Mouse (Mus musculus): Measurements from ENCODE around the gene Dzank1. TPM values are rescaled to one million over a fixed set of nuclear protein-coding genes. Genes with fewer than 3 reads are reported as not detected.
A peak's percentile ranks its signal among the peaks of the same experiment; 100 is the strongest.

Dzank1 gene
- polyA plus RNA-seq, 1 experiment from 2014 or later: 3.6 TPM

GRCm38 (mm10) chr2:144467203-144467602 lies 60.0 kb downstream of the Dzank1 start:
- ChIA-PET POLR2A (no interaction called here), CTCF (no interaction called here)
- TF ChIP-seq CTCF (IDR thresholded peaks at IDR 0.05): no peak
- ATAC-seq: no peak
- no peaks in the 10 kb centered on the region for H3K27me3 ChIP-seq
- DNase-seq (ENCODE audit: low read depth, low spot score): no peak
- in situ Hi-C loops (cut with MboI; ENCODE audit: low pct_unique_long_range_greater_than_20kb): loop anchor here (25.0 kb wide), 1 partner anchor 1355 kb away; no protein-coding TSS in a partner anchor

DNA sequence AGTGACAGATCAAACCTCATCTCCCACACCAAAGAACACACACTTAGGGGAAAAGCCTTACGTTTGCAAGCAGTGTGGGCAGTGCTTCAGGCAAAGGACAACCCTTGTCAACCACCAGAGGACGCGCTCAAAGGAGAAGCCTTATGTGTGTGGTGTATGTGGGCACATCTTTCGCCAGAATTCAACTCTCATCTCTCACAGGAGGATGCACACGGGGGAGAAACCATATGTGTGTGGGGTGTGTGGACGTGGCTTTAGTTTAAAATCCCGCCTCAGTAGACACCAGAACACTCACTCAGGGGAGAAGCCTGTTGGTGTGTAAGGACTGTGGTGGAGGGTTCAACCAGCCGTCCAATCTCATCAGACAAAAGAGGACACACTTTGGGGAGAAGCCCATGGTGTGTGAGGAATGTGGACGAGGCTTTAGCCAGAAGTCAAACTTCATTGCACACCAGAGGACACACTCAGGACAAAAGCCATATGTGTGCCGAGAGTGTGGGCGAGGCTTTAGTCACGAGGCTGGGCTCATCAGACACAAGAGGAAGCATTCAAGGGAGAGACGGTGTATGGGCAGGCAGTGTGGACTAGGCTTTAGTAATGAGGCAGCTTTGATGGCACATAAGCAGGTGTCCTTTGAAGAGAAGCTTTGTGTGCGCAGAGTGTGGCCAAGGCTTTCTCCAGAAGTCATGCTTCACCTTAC lies 61.2 kb downstream of the Dzank1 start:
- DNase-seq (ENCODE audit: low read depth, low spot score) (no peak), ATAC-seq (no peak)
- CTCF ChIA-PET: no interaction called here
- in situ Hi-C loops (cut with MboI; ENCODE audit: low pct_unique_long_range_greater_than_20kb): loop anchor here (25.0 kb wide), 1 partner anchor 1354 kb away; no protein-coding TSS in a partner anchor
- no peaks in the 10 kb centered on the region for H3K27me3 ChIP-seq
- TF ChIP-seq CTCF (IDR thresholded peaks at IDR 0.05): no peak
- POLR2A ChIA-PET: no interaction called here

DNA sequence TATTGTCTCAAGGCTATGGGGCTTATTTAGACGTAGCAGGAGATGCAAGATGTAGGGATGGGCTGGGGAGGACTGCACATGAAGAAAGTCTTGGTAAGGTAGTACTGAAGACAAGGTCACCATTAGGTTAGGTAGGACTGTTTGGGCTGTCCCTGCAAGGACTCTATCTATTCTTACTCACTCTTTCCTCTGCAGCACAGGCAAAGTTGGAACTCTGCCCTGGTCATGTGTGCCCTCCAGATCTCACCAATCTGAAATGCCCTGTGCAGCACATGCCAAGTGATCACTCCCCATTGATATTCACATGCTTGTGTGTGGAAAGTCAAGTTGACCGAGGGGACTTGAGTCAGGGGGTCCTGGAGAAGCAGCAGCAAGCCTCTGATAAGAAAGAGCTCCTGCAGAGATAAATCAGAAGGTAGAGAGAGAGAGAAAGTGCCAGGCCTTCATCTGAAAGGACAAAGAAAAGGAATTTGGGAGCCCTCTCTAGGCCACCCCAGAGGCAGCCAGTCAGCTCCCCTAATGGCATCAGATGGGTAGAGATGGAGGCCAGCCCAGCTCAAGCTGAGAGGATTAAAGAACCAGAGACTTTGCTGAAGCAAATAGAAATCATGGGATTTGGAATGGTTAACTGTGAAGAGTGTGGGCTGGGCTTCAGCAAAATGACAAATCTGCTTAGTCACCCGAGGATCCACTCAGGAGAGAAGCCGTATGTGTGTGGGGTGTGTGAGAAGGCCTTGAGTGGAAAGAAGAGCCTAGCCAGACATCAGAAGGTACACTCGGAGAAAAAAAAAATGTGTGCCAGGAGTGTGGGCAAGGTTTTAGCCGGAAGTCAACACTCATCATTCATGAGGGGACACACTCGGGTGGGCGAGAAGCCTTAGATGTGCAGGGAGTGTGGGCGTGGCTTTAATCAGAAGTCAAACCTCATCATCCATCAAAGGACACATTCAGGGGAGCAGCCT lies 62.1 kb downstream of the Dzank1 start:
- ATAC-seq (no peak), DNase-seq (ENCODE audit: low read depth, low spot score) (no peak)
- ChIA-PET CTCF (no interaction called here), POLR2A (no interaction called here)
- H3K27me3 ChIP-seq: no peaks in the 10 kb centered on the region
- in situ Hi-C loops (cut with MboI; ENCODE audit: low pct_unique_long_range_greater_than_20kb): loop anchor here (25.0 kb wide), 1 partner anchor 1353 kb away; no protein-coding TSS in a partner anchor
- no peak for TF ChIP-seq CTCF (IDR thresholded peaks at IDR 0.05)

DNA sequence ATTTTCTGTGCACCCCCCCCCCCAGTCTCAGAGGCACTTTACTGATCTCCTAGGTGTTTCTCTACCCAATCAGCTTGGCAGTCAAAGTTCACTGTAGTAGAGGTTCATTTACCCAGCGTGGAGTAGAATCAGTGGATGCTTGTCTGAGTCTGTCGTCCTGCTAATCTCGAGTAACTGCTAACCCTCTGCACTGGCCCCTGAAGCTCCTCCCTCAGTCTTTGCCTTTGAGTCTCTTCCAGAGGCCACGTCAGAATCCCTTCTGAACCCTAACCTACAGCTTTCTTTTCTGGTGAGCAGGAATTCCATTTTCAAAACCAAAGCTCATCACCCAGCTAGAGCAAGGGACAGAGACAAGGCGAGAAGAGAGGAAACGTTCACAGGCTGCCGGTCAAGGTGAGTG lies 63.0 kb downstream of the Dzank1 start:
- ATAC-seq: no peak
- ChIA-PET CTCF (no interaction called here), POLR2A (no interaction called here)
- DNase-seq (ENCODE audit: low read depth, low spot score): no peak
- no peak for TF ChIP-seq CTCF (IDR thresholded peaks at IDR 0.05)
- in situ Hi-C loops (cut with MboI; ENCODE audit: low pct_unique_long_range_greater_than_20kb): loop anchor here (25.0 kb wide), 1 partner anchor 1352 kb away; no protein-coding TSS in a partner anchor
- no peaks in the 10 kb centered on the region for H3K27me3 ChIP-seq

GRCm38 (mm10) chr2:144458975-144459754 lies 68.0 kb downstream of the Dzank1 start:
- POLR2A ChIA-PET: interaction anchor here (0.8 kb wide), 1 partner anchor 92 kb away, joined by 3 read pairs; the partner anchor contains the start of gene Rbbp9
- no peak for TF ChIP-seq CTCF (IDR thresholded peaks at IDR 0.05)
- CTCF ChIA-PET: interaction anchor here (1.7 kb wide), 1 partner anchor 11 kb away, joined by 4 read pairs; no protein-coding TSS in a partner anchor
- ATAC-seq (peak; percentile 94), DNase-seq (ENCODE audit: low read depth, low spot score) (peak; percentile 17)
- in situ Hi-C loops (cut with MboI; ENCODE audit: low pct_unique_long_range_greater_than_20kb): loop anchor here (10.0 to 25.0 kb wide), 3 partner anchors 594 to 1347 kb away; partner anchors contain the start of gene Bfsp1
- no peaks in the 10 kb centered on the region for H3K27me3 ChIP-seq

- no peaks in the 10 kb centered on the region for H3K27me3 ChIP-seq
- in situ Hi-C loops (cut with MboI; ENCODE audit: low pct_unique_long_range_greater_than_20kb): loop anchor here (10.0 to 25.0 kb wide), 3 partner anchors 594 to 1346 kb away; partner anchors contain the start of gene Bfsp1
- ChIA-PET POLR2A (interaction anchor here (0.8 kb wide), 1 partner anchor 93 kb away, joined by 3 read pairs; the partner anchor contains the start of gene Rbbp9), CTCF (interaction anchor here (1.7 kb wide), 1 partner anchor 10 kb away, joined by 4 read pairs; no protein-coding TSS in a partner anchor)
- TF ChIP-seq CTCF (IDR thresholded peaks at IDR 0.05): no peak
- ATAC-seq (no peak), DNase-seq (ENCODE audit: low read depth, low spot score) (no peak)
Measured at GRCm38 (mm10) chr2:144458355-144458754, 68.9 kb downstream of the Dzank1 start.

DNA sequence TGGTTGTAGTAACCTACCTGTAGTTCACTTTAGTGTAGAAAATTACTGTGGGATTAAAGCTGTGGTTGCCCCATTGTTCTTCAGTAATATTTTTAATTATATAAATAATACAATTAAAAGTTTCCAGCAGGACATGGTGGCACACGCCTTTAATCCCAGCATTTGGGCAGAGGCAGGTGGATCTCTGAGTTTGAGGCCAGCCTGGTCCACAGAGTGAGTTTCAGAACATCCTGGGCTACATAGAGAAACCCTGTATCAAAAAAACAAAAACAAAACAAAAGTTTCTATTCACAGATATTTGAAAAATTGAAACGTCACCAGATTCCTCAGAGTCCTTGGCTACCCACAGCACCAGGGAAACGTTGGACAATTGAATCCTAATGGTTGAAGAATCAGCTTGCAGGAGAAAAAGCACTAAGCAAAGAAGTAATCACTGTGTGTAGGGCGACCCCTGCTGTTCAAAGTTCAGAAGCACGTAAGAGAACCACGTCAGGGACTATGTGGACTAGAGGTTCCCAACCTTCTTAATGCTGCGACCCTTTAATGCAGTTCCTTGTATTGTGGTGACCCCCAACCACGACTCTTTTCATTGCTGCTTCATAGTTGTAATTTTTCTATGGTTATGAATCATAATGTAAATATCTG lies 74.7 kb downstream of the Dzank1 start:
- POLR2A ChIA-PET: no interaction called here
- DNase-seq (ENCODE audit: low read depth, low spot score): peak; percentile 9
- peak; percentile 80 for ATAC-seq

DNA sequence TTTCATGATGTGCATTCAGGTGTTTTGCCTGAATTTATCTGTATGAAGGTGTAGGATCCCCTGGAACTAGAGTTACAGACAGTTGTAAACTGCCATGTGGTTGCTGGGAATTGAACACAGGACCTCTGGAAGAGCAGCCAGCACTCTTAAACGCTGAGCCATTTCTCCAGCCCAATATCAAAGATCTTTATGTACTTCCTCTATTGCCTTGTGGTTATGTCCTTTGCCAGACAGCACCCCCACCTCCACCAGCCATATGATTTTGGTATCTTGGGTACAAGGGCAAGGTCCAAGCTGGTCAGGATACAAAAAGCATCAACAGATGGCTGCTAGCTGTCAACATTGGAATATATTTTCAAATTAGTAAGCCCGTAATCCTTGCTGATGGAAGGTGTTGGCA lies 76.8 kb downstream of the Dzank1 start:
- in situ Hi-C loops (cut with MboI; ENCODE audit: low pct_unique_long_range_greater_than_20kb): loop anchor here (5.0 to 25.0 kb wide), 4 partner anchors 98 to 1338 kb away; partner anchors contain the start of gene Bfsp1
- TF ChIP-seq CTCF (IDR thresholded peaks at IDR 0.05): no peak
- DNase-seq (ENCODE audit: low read depth, low spot score) (no peak), ATAC-seq (no peak)
- CTCF ChIA-PET: interaction anchor here (0.9 kb wide), 1 partner anchor 9 kb away, joined by 3 read pairs; no protein-coding TSS in a partner anchor
- POLR2A ChIA-PET: no interaction called here
- no peaks in the 10 kb centered on the region for H3K27me3 ChIP-seq

More for the DNA sequence above, 74.7 kb downstream of the Dzank1 start:
- TF ChIP-seq CTCF (IDR thresholded peaks at IDR 0.05): peak; percentile 80
- in situ Hi-C loops (cut with MboI; ENCODE audit: low pct_unique_long_range_greater_than_20kb): loop anchor here (5.0 to 25.0 kb wide), 4 partner anchors 100 to 1340 kb away; partner anchors contain the start of gene Bfsp1
- H3K27me3 ChIP-seq: no peaks in the 10 kb centered on the region
- CTCF ChIA-PET: interaction anchor here (1.8 to 2.0 kb wide), 2 partner anchors 9 to 37 kb away, joined by 3 to 6 read pairs; no protein-coding TSS in a partner anchor

DNA sequence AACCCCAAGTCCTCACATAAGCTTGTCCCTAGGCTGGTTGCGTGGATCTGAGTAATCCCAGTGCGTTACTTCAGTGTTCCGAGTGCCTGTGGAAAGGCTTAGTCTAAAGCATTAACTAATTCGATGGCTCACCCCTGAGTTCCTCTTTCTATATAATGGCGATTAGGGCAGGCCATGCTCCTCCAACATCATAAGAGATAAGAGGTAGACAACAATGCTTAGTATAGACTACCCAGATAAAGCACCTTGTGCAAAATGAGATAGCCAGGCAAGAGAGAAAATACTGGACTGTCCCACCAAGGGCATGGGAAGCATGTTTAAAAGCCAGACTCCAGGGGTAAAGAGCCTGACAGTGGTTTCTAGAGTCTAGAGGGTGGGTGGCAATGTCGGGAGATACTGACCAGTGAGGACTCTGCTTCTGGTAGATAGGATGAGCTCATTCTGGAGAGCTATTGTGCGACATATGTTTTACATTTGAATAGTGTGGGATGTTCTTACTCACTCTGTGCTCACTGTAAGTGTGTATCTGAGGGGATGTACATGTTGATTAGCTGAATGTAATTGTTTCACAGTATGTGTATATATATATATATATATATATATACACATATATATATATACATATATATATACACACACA lies 80.7 kb downstream of the Dzank1 start:
- H3K27me3 ChIP-seq: no peaks in the 10 kb centered on the region
- CTCF ChIA-PET: no interaction called here

More for the DNA sequence above, 80.7 kb downstream of the Dzank1 start:
- TF ChIP-seq CTCF (IDR thresholded peaks at IDR 0.05): no peak
- no peak for ATAC-seq
- no peak for DNase-seq (ENCODE audit: low read depth, low spot score)
- in situ Hi-C loops (cut with MboI; ENCODE audit: low pct_unique_long_range_greater_than_20kb): no loop called here
- POLR2A ChIA-PET: no interaction called here

Measured in Patski (cell line).